ENCODE assay signal across 15 mouse cellular contexts in genomic region chr7:144786571-144786970, GRCm38 (mm10). TPM values are rescaled to one million over a fixed set of nuclear protein-coding genes. Genes with fewer than 3 reads are reported as not detected.
A peak's percentile ranks its signal among the peaks of the same experiment; 100 is the strongest.
DNase-seq lines count a peak whose midpoint lies in the region; ATAC-seq lines count a peak whose summit lies in the region.
"Had no signal": no experiment of that assay in that cellular context is flagged by ENCODE, and none has a peak within 500 bp of the region (broad histone marks: within the 10 kb centered on the region; RNA-seq: fewer than 3 reads in every experiment).

No protein-coding gene starts in this region.

- H3K36me3 ChIP-seq in forebrain, embryonic 11.5 days (ENCODE audit: control insufficient read depth, insufficient read depth, low read length) = no peaks in the 10 kb centered on the region
- no peaks in the 10 kb centered on the region for H3K36me3 ChIP-seq in forebrain, embryonic 16.5 days (ENCODE audit: control insufficient read depth, insufficient read depth)
- no peaks in the 10 kb centered on the region for H3K36me3 ChIP-seq in liver, embryonic 15.5 days (replicated peaks)
- H3K36me3 ChIP-seq: lung, embryonic 15.5 days had no signal

- WGBS in forebrain, embryonic 11.5 days = 70% methylated on average over 3 of the region's 3 CpGs
- WGBS in forebrain, embryonic 16.5 days = 75% methylated on average over 3 of the region's 3 CpGs
- WGBS in liver, embryonic 15.5 days (ENCODE audit: insufficient replicate concordance) = 3% methylated on average over 3 of the region's 3 CpGs

- no peaks in the 10 kb centered on the region for H3K4me1 ChIP-seq in forebrain, embryonic 11.5 days (replicated peaks; ENCODE audit: control insufficient read depth, insufficient read depth, low read length)
- no peaks in the 10 kb centered on the region; the same call in 1 of the 2 replicates for H3K4me1 ChIP-seq in forebrain, embryonic 16.5 days (replicated peaks; ENCODE audit: control insufficient read depth, insufficient read depth, low read length)
- peaks cover 92% of the 10 kb centered on the region for H3K4me1 ChIP-seq in liver, embryonic 15.5 days (replicated peaks)

- 0 out of 2 replicates have a peak overlapping the region, but pooled peaks have one; percentile 12 for H3K27ac ChIP-seq in forebrain, embryonic 11.5 days (ENCODE audit: low read depth, low read length)
- no peak overlapping the region for H3K27ac ChIP-seq in forebrain, embryonic 16.5 days (ENCODE audit: low read length)
- peak overlapping the region; percentile 100 for H3K27ac ChIP-seq in liver, embryonic 15.5 days (replicated peaks)
- H3K27ac ChIP-seq: lung, embryonic 15.5 days had no signal

- no peak overlapping the region for H3K9ac ChIP-seq in forebrain, embryonic 11.5 days (ENCODE audit: low read length)
- H3K9ac ChIP-seq in forebrain, embryonic 16.5 days (replicated peaks; ENCODE audit: low read depth, low read length) = no peak overlapping the region
- H3K9ac ChIP-seq in liver, embryonic 15.5 days = peak overlapping the region; percentile 62
- H3K9ac ChIP-seq: lung, embryonic 15.5 days had no signal

- no peak for DNase-seq in forebrain, embryonic 11.5 days (ENCODE audit: low spot score)
- peak; percentile 20 for DNase-seq in spleen, adult 12 weeks (ENCODE audit: low spot score)
- DNase-seq in spleen, adult 18-20 months = no peak
- DNase-seq in yolk sac, embryonic 10.5 days (ENCODE audit: low spot score) = peak; percentile 69
- no peak for DNase-seq in adrenal gland, postnatal 4 days (ENCODE audit: low spot score in 2 of 2)
- no peak for DNase-seq in lung, postnatal 4 days
- DNase-seq: adrenal gland, postnatal 25 days; cerebellum, adult 9-11 months had no signal

- no peak overlapping the region for H3K4me2 ChIP-seq in forebrain, embryonic 11.5 days (ENCODE audit: low read depth, low read length, severe bottlenecking)
- no peak overlapping the region for H3K4me2 ChIP-seq in forebrain, embryonic 16.5 days (ENCODE audit: low read length)
- H3K4me2 ChIP-seq in liver, embryonic 15.5 days = peak overlapping the region; percentile 75
- H3K4me2 ChIP-seq: lung, embryonic 15.5 days had no signal

- H3K9me3 ChIP-seq in forebrain, embryonic 11.5 days (ENCODE audit: control insufficient read depth, low read length) = no peaks in the 10 kb centered on the region
- H3K9me3 ChIP-seq in forebrain, embryonic 16.5 days (ENCODE audit: control insufficient read depth, low read length) = no peaks in the 10 kb centered on the region
- H3K9me3 ChIP-seq in liver, embryonic 15.5 days (replicated peaks) = no peaks in the 10 kb centered on the region
- H3K9me3 ChIP-seq: lung, embryonic 15.5 days had no signal

- 0 out of 2 replicates have a peak, but pooled peaks have one; percentile 39 for ATAC-seq in forebrain, embryonic 11.5 days (replicated peaks; ENCODE audit: low FRiP score)
- no peak for ATAC-seq in forebrain, embryonic 16.5 days
- ATAC-seq in liver, embryonic 15.5 days (ENCODE audit: insufficient read depth) = peak; percentile 93
- ATAC-seq: forebrain, embryonic 14.5 days; Patski had no signal

- H3K4me3 ChIP-seq in forebrain, embryonic 11.5 days (ENCODE audit: low read depth, low read length) = no peak overlapping the region
- no peak overlapping the region for H3K4me3 ChIP-seq in forebrain, embryonic 16.5 days (replicated peaks; ENCODE audit: low read length)
- peak overlapping the region; percentile 49 for H3K4me3 ChIP-seq in liver, embryonic 15.5 days (replicated peaks)
- H3K4me3 ChIP-seq: lung, embryonic 15.5 days had no signal

- 0 out of 2 replicates have a peak, but pooled peaks cover 2% of the 10 kb centered on the region for H3K27me3 ChIP-seq in forebrain, embryonic 11.5 days (ENCODE audit: control insufficient read depth, insufficient read depth, low read length)
- no peaks in the 10 kb centered on the region for H3K27me3 ChIP-seq in forebrain, embryonic 16.5 days (replicated peaks; ENCODE audit: control insufficient read depth, insufficient read depth, low read length)
- H3K27me3 ChIP-seq in liver, embryonic 15.5 days = no peaks in the 10 kb centered on the region

RNA-seq across cellular contexts. Expression of gene Ano1, which starts 34.8 kb away (rescaled TPM):
- polyA plus RNA-seq in forebrain, embryonic 11.5 days (2014; fragmentation: Nextera tagmentation; extraction: Ambion mirVana) = 22.9 and 25.6 TPM in 2 replicates
- polyA plus RNA-seq in forebrain, embryonic 16.5 days (2015; fragmentation: Nextera tagmentation; extraction: Ambion mirVana) = 8.0 and 9.4 TPM in 2 replicates
- 1.4 and 1.5 TPM in 2 replicates for polyA plus RNA-seq in liver, embryonic 15.5 days (2015; fragmentation: Nextera tagmentation; extraction: Ambion mirVana)
- total RNA-seq in adrenal gland, postnatal 4 days (2021) = 10 to 100 TPM; 22.7 to 29.3 TPM

RNA-seq across cellular contexts. Expression of gene Fgf3, which starts 51.3 kb away (rescaled TPM):
- polyA plus RNA-seq in forebrain, embryonic 11.5 days (2014; fragmentation: Nextera tagmentation; extraction: Ambion mirVana) = 1.9 and 2.8 TPM in 2 replicates
- 2.1 and 3.5 TPM in 2 replicates for polyA plus RNA-seq in forebrain, embryonic 16.5 days (2015; fragmentation: Nextera tagmentation; extraction: Ambion mirVana)
- polyA plus RNA-seq in liver, embryonic 15.5 days (2015; fragmentation: Nextera tagmentation; extraction: Ambion mirVana) = 0.06 TPM in 1 of 2 replicates, not detected in the other
- 1 to 10 TPM in 1 of 2 experiments, under 1 TPM in 1; 0.82 to 1.1 TPM for total RNA-seq in adrenal gland, postnatal 4 days (2021)
- polyA plus RNA-seq: C2C12; heart, postnatal 0 days; lung, embryonic 15.5 days; Patski had no signal

Comparison
In these comparisons a context has a peak if more than half of its experiments do, and no peak if none do; other contexts are left out.
1. DNase-seq: peak in spleen, adult 12 weeks (single experiment) and yolk sac, embryonic 10.5 days (single experiment); none in forebrain, embryonic 11.5 days (single experiment), spleen, adult 18-20 months (0 of 2), adrenal gland, postnatal 4 days (0 of 2) and lung, postnatal 4 days (0 of 2).